Mouse (Mus musculus) heart, embryonic 13.5 days (tissue): ENCODE measurements at regions not wholly inside any gene's neighbourhood (a gene's known extent, or its start where the extent isn't known, plus 50 kb on each side); places are given as distances from the start of the nearest gene placed in this dataset.
"Not testable (repeated sequence)": the region's sequence is repeated elsewhere in the genome, so short reads cannot be mapped to it uniquely, and the experiment has no call there.

ENCODE experiments used
- ATAC-seq: fragments of 200-750 bp; cut with Nextera tagmentation; 2 replicates; pipeline ENCODE4 v1.8.0; 2017; ENCODE audit warnings: moderate TSS enrichment; ENCODE audit not compliant: insufficient number of reproducible peaks, low FRiP score, low TSS enrichment; ENCODE audit errors: extremely low read depth
- H3K27ac ChIP-seq: fragments of 300-500 bp; sonication (generic); replicated peaks from 2 replicates; pipeline ENCODE4 v1.5.1; 2015; ENCODE audit warnings: moderate library complexity, mild to moderate bottlenecking, inconsistent platforms
- H3K27me3 ChIP-seq: fragments of 300-500 bp; sonication (generic); replicated peaks from 2 replicates; pipeline ENCODE4 v1.6.1; 2015; ENCODE audit warnings: mild to moderate bottlenecking, inconsistent platforms
- H3K36me3 ChIP-seq: fragments of 300-500 bp; sonication (generic); 2 replicates; pipeline ENCODE4 v1.6.1; 2015; ENCODE audit warnings: mild to moderate bottlenecking, inconsistent platforms
- H3K4me1 ChIP-seq: fragments of 300-500 bp; sonication (generic); 2 replicates; pipeline ENCODE4 v1.6.1; 2015; ENCODE audit warnings: inconsistent platforms
- H3K4me2 ChIP-seq: fragments of 300-500 bp; sonication (generic); 2 replicates; pipeline ENCODE4 v1.6.1; 2015; ENCODE audit warnings: inconsistent platforms, mild to moderate bottlenecking, moderate library complexity
- H3K4me3 ChIP-seq: fragments of 300-500 bp; sonication (generic); 2 replicates; pipeline ENCODE4 v1.5.1; 2015; ENCODE audit warnings: moderate library complexity, mild to moderate bottlenecking, inconsistent platforms
- H3K9ac ChIP-seq: fragments of 300-500 bp; sonication (generic); 2 replicates; pipeline ENCODE4 v1.6.1; 2015; ENCODE audit warnings: inconsistent platforms, mild to moderate bottlenecking, moderate library complexity
- H3K9me3 ChIP-seq: fragments of 300-500 bp; sonication (generic); 2 replicates; pipeline ENCODE4 v1.6.1; 2016; ENCODE audit warnings: inconsistent platforms
- WGBS: fragments of 180-500 bp; shearing (Covaris S2); methylation state at CpG from one replicate; pipeline ENCODE4 v1.1.7; 2015; ENCODE audit warnings: mixed read lengths; 5-methylcytosine and 5-hydroxymethylcytosine counted together

DNA sequence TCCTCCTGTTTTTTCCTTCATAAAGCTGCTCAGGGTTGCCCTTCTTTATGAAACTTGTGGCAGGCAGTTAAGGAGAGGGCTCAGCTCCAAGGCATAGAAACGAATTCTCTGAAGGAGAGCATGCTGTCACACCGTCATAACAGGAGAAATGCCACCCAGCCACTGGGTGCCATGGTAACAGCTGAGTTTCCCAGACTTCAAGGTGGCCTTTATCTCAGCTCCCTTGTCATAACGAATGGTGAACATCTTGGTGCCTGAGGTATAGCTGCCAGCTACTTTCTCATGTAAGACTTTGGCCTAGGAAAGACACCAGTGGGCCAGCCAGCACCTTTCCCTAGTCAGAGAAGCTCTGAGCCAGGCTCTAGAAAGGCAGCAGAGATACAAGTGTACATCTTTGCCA lies 182.5 kb upstream of the Afdn start:
- Histone ChIP-seq H3K4me2 (no peak overlapping the region), H3K9me3 (no peaks in the 10 kb centered on the region), H3K9ac (no peak overlapping the region), H3K27ac (no peak overlapping the region), H3K36me3 (no peaks in the 10 kb centered on the region), H3K4me1 (peaks cover 4% of the 10 kb centered on the region), H3K4me3 (no peak overlapping the region), H3K27me3 (no peaks in the 10 kb centered on the region)
- ATAC-seq, result no peak
- WGBS, result 65% methylated on average over 3 of the region's 3 CpGs

DNA sequence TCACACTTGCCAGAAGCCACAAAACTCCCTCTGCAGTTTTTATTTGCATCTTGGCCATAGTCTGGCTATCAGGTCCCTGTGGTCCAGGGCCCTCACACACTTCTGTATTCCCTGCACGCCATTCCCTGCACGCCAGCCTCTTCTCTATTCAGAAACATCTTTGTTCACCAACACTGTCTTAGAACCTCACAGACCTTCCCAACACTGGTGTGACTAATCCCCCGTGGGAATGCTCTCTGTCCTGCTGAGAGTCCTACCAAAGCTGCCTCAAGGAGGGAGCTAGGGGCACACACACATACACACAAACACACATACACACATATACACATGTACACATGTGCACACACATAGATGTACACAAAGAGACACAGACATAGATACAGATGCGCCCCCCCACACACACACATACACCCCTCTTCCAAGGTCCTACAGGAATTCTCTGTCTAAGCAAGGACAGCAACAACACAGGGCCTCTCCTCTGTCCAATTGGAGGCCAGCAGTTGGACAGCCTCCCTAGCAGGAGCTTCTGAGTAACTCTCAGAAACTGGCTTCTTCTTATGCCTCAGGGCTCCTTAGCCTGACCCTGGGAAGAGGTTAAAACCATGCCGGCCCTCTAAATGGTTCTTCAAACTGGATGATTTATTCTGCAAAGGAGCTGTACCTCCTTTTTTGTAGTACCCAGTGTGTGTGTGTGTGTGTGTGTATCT lies 179.0 kb upstream of the Afdn start:
- H3K4me2 ChIP-seq, result no peak overlapping the region
- no peaks in the 10 kb centered on the region for H3K4me1 ChIP-seq
- no peak overlapping the region for H3K9ac ChIP-seq
- no peak overlapping the region for H3K4me3 ChIP-seq
- H3K9me3 ChIP-seq, result peaks cover 8% of the 10 kb centered on the region
- no peaks in the 10 kb centered on the region for H3K36me3 ChIP-seq
- no peak overlapping the region for H3K27ac ChIP-seq
- 71% methylated on average over 5 of the region's 5 CpGs for WGBS
- no peaks in the 10 kb centered on the region for H3K27me3 ChIP-seq
- no peak for ATAC-seq

DNA sequence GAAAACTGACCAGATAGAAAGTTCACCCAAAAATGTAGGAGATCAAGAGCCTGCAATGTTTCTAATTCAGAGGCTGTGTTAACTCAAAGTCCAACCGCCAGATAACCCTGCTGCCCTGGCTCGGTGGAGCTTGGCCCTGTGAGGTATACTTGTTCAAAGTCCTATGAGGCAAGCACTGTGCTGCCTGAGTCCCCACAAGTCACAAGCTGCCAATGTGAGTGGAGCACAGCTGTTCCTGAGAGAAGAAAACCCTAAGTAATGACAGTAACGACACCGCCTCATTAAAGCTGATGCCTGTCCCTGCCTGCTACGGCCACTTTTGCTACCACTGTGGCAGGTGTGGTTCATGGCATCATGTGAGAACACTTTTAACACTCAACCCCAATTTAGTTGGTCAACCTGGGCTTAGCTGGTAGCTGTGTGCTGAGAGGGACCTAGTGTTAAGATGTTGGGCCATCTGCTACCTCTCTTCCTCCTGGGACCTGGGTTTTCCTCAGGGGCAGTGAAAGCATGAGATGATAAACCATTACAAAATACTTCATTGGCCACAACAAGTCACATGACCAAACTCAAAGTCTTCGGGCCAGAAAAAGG lies 178.2 kb upstream of the Afdn start:
- Histone ChIP-seq H3K36me3 (no peaks in the 10 kb centered on the region), H3K4me2 (no peak overlapping the region), H3K4me3 (no peak overlapping the region), H3K4me1 (no peaks in the 10 kb centered on the region), H3K9me3 (peaks cover 12% of the 10 kb centered on the region), H3K27me3 (no peaks in the 10 kb centered on the region), H3K9ac (no peak overlapping the region), H3K27ac (no peak overlapping the region)
- WGBS, result 65% methylated on average over 6 of the region's 6 CpGs
- ATAC-seq, result no peak

DNA sequence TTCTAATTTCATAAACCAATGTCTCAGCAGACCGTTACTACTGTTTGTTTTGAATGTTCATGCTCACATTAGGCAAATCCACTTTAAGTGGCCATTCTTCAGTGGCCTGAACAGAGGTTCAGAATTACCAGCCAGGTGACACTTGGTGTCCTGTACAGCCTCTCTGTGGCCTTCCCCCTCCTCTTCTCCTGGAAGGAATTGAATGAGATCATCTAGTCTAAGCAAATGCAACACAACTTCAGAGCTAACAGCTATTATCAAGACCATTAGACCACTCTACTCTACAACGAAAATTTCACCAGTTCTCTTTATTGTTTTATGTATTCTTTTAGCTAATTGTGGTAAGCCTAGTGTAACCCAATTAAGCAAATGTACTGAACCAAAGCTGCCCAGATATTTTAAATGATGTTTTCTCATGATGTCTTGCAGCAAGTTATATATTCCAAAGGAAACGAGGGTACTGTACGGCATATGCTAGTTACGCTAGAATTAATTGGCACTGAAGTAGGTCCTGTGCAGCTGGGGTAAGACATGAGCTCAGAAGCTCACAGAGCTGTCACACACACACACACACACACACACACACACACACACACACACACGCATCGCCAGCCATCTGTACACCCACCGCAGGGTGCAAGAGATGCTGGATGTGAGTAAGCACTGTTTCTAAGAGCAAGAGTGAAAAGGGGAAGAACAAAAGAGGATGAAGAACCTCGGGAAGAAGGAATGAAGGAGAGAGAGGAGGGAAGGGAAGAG lies 176.7 kb upstream of the Afdn start:
- Histone ChIP-seq H3K9me3 (peaks cover 17% of the 10 kb centered on the region), H3K9ac (no peak overlapping the region), H3K36me3 (no peaks in the 10 kb centered on the region), H3K27me3 (no peaks in the 10 kb centered on the region), H3K4me2 (no peak overlapping the region), H3K27ac (no peak overlapping the region), H3K4me3 (no peak overlapping the region), H3K4me1 (no peaks in the 10 kb centered on the region)
- 76% methylated on average over 9 of the region's 9 CpGs for WGBS
- ATAC-seq, result no peak

DNA sequence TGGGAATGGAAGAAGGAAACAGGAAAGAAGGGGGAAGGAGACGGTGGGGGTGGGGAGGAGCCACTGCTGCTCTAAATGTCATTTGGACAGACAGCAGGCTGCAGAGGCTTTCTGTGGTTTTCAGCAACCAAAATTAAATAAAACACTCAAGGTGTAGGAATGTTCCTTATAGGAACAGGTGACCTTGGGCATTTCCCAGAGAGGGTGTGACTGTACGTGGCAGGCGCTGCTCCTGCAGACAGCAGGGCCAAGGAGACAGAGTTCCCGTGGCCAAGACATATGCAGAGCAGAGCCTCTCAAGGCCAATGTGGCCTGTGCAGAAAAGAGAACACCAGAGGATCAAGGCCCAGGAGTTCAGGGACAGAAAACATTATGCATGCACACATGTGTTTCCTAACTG lies 175.9 kb upstream of the Afdn start:
- 75% methylated on average over 4 of the region's 4 CpGs for WGBS
- H3K36me3 ChIP-seq, result no peaks in the 10 kb centered on the region
- H3K9ac ChIP-seq, result no peak overlapping the region
- H3K4me2 ChIP-seq, result no peak overlapping the region
- no peaks in the 10 kb centered on the region for H3K4me1 ChIP-seq
- ATAC-seq, result no peak
- H3K27me3 ChIP-seq, result no peaks in the 10 kb centered on the region
- H3K9me3 ChIP-seq, result peaks cover 17% of the 10 kb centered on the region
- H3K4me3 ChIP-seq, result no peak overlapping the region
- no peak overlapping the region for H3K27ac ChIP-seq

DNA sequence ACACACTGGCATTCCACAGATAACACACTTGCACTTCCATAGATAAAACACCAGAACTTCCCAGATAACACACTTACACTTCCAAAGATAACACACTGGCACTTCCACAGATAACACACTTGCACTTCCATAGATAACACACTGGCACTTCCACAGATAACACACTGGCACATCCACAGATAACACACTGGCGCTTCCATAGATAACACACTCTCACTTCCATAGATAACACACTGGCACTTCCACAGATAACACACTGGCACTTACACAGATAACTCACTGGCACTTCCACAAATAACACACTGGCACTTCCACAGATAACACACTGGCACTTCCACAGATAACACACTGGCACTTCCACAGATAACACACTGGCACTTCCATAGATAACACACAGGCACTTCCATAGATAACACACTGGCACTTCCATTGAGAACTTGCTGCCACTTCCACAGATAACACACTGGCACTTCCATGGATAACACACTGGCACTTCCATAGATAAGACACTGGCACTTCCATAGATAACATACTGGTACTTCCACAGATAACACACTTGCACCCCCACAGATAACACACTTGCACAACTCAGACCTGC lies 170.0 kb upstream of the Afdn start:
- peaks cover 16% of the 10 kb centered on the region for H3K9me3 ChIP-seq
- H3K36me3 ChIP-seq, H3K9ac ChIP-seq, H3K27ac ChIP-seq, H3K27me3 ChIP-seq, H3K4me3 ChIP-seq, ATAC-seq, H3K4me2 ChIP-seq, H3K4me1 ChIP-seq: not testable (repeated sequence)
- 62% methylated on average over 1 of the region's 1 CpGs for WGBS
